Mouse (Mus musculus) hindbrain, postnatal 0 days (tissue): ENCODE data around the gene 1700016K19Rik. TPM values are rescaled to one million over a fixed set of nuclear protein-coding genes. Genes with fewer than 3 reads are reported as not detected.
"Not testable (repeated sequence)": the region's sequence is repeated elsewhere in the genome, so short reads cannot be mapped to it uniquely, and the experiment has no call there.

ENCODE experiments used
- ATAC-seq: fragments of 200-750 bp; cut with Nextera tagmentation; 2 replicates; pipeline ENCODE4 v1.8.0; 2017; ENCODE audit warnings: mild to moderate bottlenecking, moderate TSS enrichment, moderate library complexity
- DNase-seq: peaks from one replicate; pipeline ENCODE4 v3.0.0-alpha.2; 2015; ENCODE audit warnings: low spot score
- H3K27ac ChIP-seq: fragments of 300-500 bp; sonication (generic); 2 replicates; pipeline ENCODE4 v1.5.1; 2014; ENCODE audit warnings: mild to moderate bottlenecking
- H3K27me3 ChIP-seq: fragments of 300-500 bp; sonication (generic); 2 replicates; pipeline ENCODE4 v1.6.1; 2014; ENCODE audit warnings: low read length, mixed read lengths; ENCODE audit not compliant: insufficient read depth
- H3K36me3 ChIP-seq: fragments of 300-500 bp; sonication (generic); 2 replicates; pipeline ENCODE4 v1.6.1; 2014; ENCODE audit warnings: low read length, mixed read lengths; ENCODE audit not compliant: insufficient read depth
- H3K4me1 ChIP-seq: fragments of 300-500 bp; sonication (generic); 2 replicates; pipeline ENCODE4 v1.6.1; 2014; ENCODE audit warnings: antibody characterized with exemption, low read length, mixed read lengths; ENCODE audit not compliant: insufficient read depth
- H3K4me2 ChIP-seq: fragments of 300-500 bp; sonication (generic); 2 replicates; pipeline ENCODE4 v1.6.1; 2014; ENCODE audit warnings: low read depth, mild to moderate bottlenecking, low read length, moderate library complexity, mixed read lengths
- H3K4me3 ChIP-seq: fragments of 300-500 bp; sonication (generic); 2 replicates; pipeline ENCODE4 v1.5.1; 2014; ENCODE audit warnings: low read length
- H3K9ac ChIP-seq: fragments of 300-500 bp; sonication (generic); replicated peaks from 2 replicates; pipeline ENCODE4 v1.6.1; 2014; ENCODE audit warnings: mild to moderate bottlenecking, low read length, moderate library complexity, mixed read lengths
- H3K9me3 ChIP-seq: fragments of 300-500 bp; sonication (generic); 2 replicates; pipeline ENCODE4 v1.6.1; 2016; ENCODE audit warnings: low read length, mixed read lengths
- CTCF ChIP-seq: IDR thresholded peaks from 2 replicates; pipeline ENCODE4 v1.5.1; 2016; ENCODE audit warnings: antibody characterized with exemption, control low read depth, low read depth
- WGBS: fragments of 180-500 bp; shearing (Covaris S2); extraction: QIAGEN DNeasy Blood & Tissue Kit; methylation state at CpG from one replicate; pipeline ENCODE4 v1.1.7; 2014; 5-methylcytosine and 5-hydroxymethylcytosine counted together
- polyA plus RNA-seq: library from polyadenylated mRNA; unstranded; fragments of >200 nt; fragmentation: Nextera tagmentation; extraction: Ambion mirVana; gene quantifications from 2 replicates; pipeline ENCODE4 v1.2.1, GENCODE M21; 2015
- total RNA-seq: library from RNA; depleted of rRNA; stranded (reverse); fragments of >200 nt; gene quantifications from 2 replicates; pipeline ENCODE4 v1.2.3, GENCODE M21; 2014

The 1700016K19Rik gene
- total and polyA plus RNA-seq, 2 experiments from 2014 or later: 4.8 to 6.2 TPM

DNA sequence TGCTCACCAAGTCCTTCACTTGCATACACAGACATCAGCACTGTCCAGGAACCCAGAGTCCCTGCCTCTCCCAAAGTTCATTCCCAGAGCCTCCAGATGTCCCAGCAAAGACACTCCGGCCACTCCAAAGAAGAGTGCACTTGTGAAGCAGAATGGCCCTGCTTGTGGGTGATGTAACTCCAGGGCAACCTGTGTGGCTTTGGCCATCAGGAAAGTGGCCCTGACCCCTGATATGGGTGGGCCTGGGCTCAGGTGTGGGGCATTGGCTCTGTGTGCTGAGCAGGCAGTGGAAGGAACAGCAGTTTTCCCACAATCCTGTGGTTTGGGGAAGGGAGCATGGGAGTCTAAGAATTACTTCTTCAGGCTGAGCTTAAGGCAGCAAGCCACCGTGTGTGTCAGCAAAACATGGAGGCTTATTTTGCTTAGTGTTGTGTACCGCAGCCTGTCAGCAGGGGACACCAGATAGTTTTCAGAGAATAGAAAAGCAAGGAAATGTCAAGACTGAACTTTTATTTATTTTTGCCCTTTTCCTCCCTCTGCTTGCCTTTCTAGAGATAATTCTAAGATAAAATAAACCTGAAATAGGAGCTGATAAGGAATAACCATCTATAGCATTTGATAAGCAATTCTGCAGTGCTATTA lies 1.6 kb downstream of the 1700016K19Rik start:
- no peak for ATAC-seq

DNA sequence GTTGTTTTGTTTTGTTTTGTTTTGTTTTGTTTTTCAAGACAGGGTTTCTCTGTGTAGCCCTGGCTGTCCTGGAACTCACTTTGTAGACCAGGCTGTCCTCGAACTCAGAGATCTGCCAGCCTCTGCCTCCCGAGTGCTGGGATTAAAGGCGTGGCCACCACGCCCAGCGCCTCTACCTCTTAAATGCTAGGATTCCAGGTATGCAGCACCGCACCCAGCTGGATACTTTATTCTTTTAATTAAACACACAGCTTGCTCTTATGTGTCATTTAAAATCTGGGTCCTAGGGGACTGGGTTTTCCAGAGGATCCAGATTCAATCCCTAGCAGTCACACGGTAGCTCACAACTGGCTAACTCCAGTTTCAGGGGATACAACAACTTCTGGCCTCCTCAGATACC lies 4.6 kb downstream of the 1700016K19Rik start:
- H3K4me2 ChIP-seq, DNase-seq, H3K9ac ChIP-seq, H3K9me3 ChIP-seq, H3K27me3 ChIP-seq, ATAC-seq, H3K36me3 ChIP-seq, H3K4me3 ChIP-seq, H3K27ac ChIP-seq: not testable (repeated sequence)
- 88% methylated on average over 7 of the region's 7 CpGs for whole genome bisulfite sequencing
- H3K4me1 ChIP-seq: peaks cover 10% of the 10 kb centered on the region

More for the DNA sequence above, 1.6 kb downstream of the 1700016K19Rik start:
- TF ChIP-seq CTCF: peak; percentile 42
- Histone ChIP-seq H3K9ac (no peak overlapping the region), H3K27me3 (no peaks in the 10 kb centered on the region), H3K4me3 (no peak overlapping the region), H3K4me2 (no peak overlapping the region), H3K9me3 (no peaks in the 10 kb centered on the region), H3K36me3 (no peaks in the 10 kb centered on the region), H3K4me1 (peaks cover 10% of the 10 kb centered on the region), H3K27ac (no peak overlapping the region)
- DNase-seq: no peak
- 58% methylated on average over 3 of the region's 3 CpGs for WGBS

DNA sequence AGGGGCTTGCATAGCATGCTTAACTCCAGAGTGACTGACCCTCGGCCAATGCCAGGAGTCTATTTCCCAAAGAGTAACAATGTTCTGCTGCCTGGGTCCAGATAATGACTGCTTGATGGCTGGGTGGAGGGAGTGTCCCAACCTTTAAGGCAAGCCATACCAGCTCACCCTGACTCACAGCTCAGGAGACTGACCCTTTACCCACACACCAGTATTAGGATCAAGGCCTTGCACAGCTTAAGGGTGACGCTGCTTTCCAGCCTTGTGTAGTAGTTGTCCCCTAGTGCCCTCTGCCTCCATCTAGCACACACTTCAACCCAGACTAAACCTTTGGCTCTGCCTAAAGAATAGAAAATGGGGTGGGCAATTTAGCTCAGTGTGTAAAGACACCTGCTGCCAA lies 8.4 kb downstream of the 1700016K19Rik start:
- H3K27me3 ChIP-seq: no peaks in the 10 kb centered on the region
- H3K4me3 ChIP-seq: no peak overlapping the region
- H3K4me2 ChIP-seq: no peak overlapping the region
- no peaks in the 10 kb centered on the region for H3K9me3 ChIP-seq
- H3K36me3 ChIP-seq: no peaks in the 10 kb centered on the region
- no peak for TF ChIP-seq CTCF
- no peaks in the 10 kb centered on the region for H3K4me1 ChIP-seq
- DNase-seq (no peak), ATAC-seq (no peak)
- H3K9ac ChIP-seq: no peak overlapping the region
- H3K27ac ChIP-seq: no peak overlapping the region
- 76% methylated on average over 2 of the region's 2 CpGs for WGBS

DNA sequence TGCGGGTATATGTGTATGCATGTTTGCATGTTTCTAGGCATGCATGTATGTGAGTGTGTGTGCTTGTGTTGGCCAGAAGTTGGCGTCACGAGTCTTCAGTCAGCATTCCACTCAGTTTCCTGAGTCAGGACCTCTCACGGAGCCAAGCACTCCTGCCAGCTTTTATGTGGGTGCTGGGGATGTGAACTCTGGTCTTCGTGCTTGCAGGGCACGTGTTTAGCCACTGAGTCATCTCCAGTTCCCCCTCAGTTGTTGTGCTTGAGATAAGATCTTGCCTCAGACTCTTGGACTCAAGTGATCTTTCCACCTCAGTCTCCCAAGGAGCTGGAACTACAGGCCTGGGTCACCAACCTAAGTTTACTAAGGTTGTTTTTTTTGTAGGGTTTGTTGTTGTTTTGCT lies 9.4 kb downstream of the 1700016K19Rik start:
- no peak for ATAC-seq
- TF ChIP-seq CTCF: no peak
- 91% methylated on average over 6 of the region's 6 CpGs for WGBS

DNA sequence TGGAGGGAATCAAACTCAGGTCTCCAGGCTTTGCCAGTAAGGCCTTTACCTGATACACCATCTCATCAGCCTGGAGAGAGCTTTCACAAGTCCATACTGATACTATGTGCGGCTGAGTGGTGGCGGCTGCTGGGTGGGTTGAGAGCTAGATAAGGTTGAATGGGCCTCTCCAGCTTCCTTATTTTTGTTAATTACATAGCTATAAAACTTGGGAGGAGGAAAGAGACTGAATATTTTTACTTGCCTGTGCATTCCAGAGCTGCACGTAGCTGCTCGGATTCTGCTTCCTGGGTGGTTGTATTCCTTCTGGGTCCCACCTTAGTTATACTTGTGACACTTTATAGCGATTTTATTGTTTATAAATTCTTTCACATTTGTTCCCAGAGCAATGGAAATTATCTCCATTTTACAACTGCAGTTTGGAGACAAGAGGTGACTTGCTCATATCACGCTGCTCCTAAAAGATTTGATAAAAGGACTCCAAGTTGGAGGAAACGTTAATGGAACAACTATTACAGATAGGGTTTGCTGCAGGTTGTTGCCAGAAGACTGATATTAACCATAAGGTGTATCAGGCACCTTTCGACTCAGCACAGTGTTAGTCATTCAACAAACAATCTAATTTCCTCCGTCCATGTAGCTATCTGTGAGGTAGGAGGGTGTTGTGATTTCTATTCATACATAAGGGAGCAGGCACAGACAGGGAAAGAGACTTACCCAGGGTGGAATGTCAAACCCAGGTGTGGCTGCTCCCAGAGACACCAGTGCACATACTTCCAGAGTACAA lies 11.3 kb downstream of the 1700016K19Rik start:
- ATAC-seq (no peak), DNase-seq (no peak)
- WGBS: 85% methylated on average over 9 of the region's 9 CpGs
- no peak for TF ChIP-seq CTCF
- H3K4me1 ChIP-seq: no peaks in the 10 kb centered on the region
- no peak overlapping the region for H3K4me3 ChIP-seq
- no peaks in the 10 kb centered on the region for H3K36me3 ChIP-seq
- H3K27me3 ChIP-seq: no peaks in the 10 kb centered on the region
- H3K9ac ChIP-seq: no peak overlapping the region
- H3K4me2 ChIP-seq: no peak overlapping the region
- H3K9me3 ChIP-seq: no peaks in the 10 kb centered on the region
- H3K27ac ChIP-seq: no peak overlapping the region

More for the DNA sequence above, 9.4 kb downstream of the 1700016K19Rik start:
- no peak for DNase-seq
- no peak overlapping the region for H3K4me2 ChIP-seq
- H3K4me1 ChIP-seq: no peaks in the 10 kb centered on the region
- no peaks in the 10 kb centered on the region for H3K27me3 ChIP-seq
- H3K36me3 ChIP-seq: no peaks in the 10 kb centered on the region
- no peaks in the 10 kb centered on the region for H3K9me3 ChIP-seq
- H3K27ac ChIP-seq: no peak overlapping the region
- H3K9ac ChIP-seq: no peak overlapping the region
- H3K4me3 ChIP-seq: no peak overlapping the region

DNA sequence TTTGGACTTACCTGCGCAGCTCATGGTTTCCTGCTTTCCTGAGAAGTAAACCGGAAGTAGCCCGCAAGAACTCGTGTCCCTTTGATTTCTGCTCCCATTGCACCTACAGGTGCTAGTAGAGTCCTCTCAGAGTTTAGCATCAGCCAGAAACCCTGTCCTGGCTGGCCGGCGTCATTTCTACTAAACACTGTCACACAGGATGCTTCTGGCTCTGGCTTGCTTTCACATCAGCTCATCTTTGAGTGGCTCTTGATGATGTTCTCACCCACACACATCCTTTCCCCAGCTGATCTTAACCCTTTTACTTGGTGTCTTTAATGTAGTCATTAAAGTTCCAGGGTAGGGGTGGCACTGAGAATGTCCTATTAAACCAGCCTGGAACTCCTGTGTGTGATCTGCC lies 15.5 kb downstream of the 1700016K19Rik start:
- Histone ChIP-seq H3K4me2 (no peak overlapping the region), H3K36me3 (no peaks in the 10 kb centered on the region), H3K27me3 (no peaks in the 10 kb centered on the region), H3K4me3 (no peak overlapping the region), H3K4me1 (no peaks in the 10 kb centered on the region), H3K9me3 (no peaks in the 10 kb centered on the region), H3K27ac (no peak overlapping the region), H3K9ac (no peak overlapping the region)
- DNase-seq (no peak), ATAC-seq (no peak)
- 90% methylated on average over 6 of the region's 6 CpGs for WGBS
- no peak for TF ChIP-seq CTCF

DNA sequence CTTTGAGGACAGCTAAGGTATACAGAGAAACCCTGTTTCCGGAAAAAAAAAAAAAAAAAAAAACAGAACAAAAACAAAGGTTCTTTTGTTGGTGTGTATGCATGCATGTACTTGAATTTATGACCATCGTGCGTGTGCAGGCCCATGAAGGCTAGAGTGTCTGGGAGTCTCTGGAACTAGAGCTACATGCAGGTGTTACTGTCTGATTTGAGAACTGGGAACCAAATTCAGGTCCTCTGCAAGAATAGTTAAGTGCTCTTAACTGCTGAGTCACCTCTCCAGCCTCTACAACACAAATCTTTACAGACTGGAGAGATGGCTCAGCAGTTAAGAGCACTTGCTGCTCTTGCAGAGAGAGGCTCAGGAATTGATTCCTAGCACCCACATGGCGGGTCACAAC lies 16.1 kb downstream of the 1700016K19Rik start:
- Histone ChIP-seq H3K36me3 (no peaks in the 10 kb centered on the region), H3K27ac (no peak overlapping the region), H3K4me2 (no peak overlapping the region), H3K4me1 (no peaks in the 10 kb centered on the region), H3K4me3 (no peak overlapping the region), H3K9me3 (no peaks in the 10 kb centered on the region), H3K9ac (no peak overlapping the region), H3K27me3 (no peaks in the 10 kb centered on the region)
- DNase-seq (no peak), ATAC-seq (no peak)
- no peak for TF ChIP-seq CTCF
- WGBS: 75% methylated on average over 4 of the region's 4 CpGs
